Mouse (Mus musculus): Measurements from ENCODE around the gene Yif1a. TPM values are rescaled to one million over a fixed set of nuclear protein-coding genes. Genes with fewer than 3 reads are reported as not detected.

The Yif1a gene
- polyA plus RNA-seq, 1 experiment from 2014 or later, result 95.5 TPM

- H3K27ac ChIP-seq (ENCODE audit: low read depth, low read length), result no peak overlapping the region
These were observed 34.2 kb downstream of the Yif1a start for GRCm38 (mm10) chr19:5122492-5122891.

GRCm38 (mm10) chr19:5123241-5123640 is 34.9 kb downstream of the Yif1a start:
- Histone ChIP-seq H3K27ac (ENCODE audit: low read depth, low read length) (no peak overlapping the region), H3K4me3 (ENCODE audit: low read depth, low read length) (no peak overlapping the region)
- WGBS, result 86% methylated on average over 3 of the region's 3 CpGs

More at GRCm38 (mm10) chr19:5122492-5122891, 34.2 kb downstream of the Yif1a start:
- DNase-seq (ENCODE audit: low spot score), result no peak
- Histone ChIP-seq H3K4me1 (ENCODE audit: control insufficient read depth, insufficient read depth, low read length) (0 out of 2 replicates have a peak, but pooled peaks cover 3% of the 10 kb centered on the region), H3K9ac (ENCODE audit: low read length) (no peak overlapping the region), H3K36me3 (ENCODE audit: control insufficient read depth, insufficient read depth, low read length) (no peaks in the 10 kb centered on the region), H3K4me3 (ENCODE audit: low read depth, low read length) (no peak overlapping the region), H3K4me2 (ENCODE audit: low read length) (no peak overlapping the region), H3K27me3 (replicated peaks; ENCODE audit: control insufficient read depth, insufficient read depth, low read length) (no peaks in the 10 kb centered on the region), H3K9me3 (replicated peaks; ENCODE audit: control insufficient read depth, low read length) (no peaks in the 10 kb centered on the region)
- 77% methylated on average over 10 of the region's 10 CpGs for WGBS
- ATAC-seq, result no peak

GRCm38 (mm10) chr19:5124055-5124614 is 35.8 kb downstream of the Yif1a start:
- DNase-seq (ENCODE audit: low spot score) (no peak), ATAC-seq (no peak)
- Histone ChIP-seq H3K36me3 (ENCODE audit: control insufficient read depth, insufficient read depth, low read length) (no peaks in the 10 kb centered on the region), H3K9ac (ENCODE audit: low read length) (no peak overlapping the region), H3K27me3 (replicated peaks; ENCODE audit: control insufficient read depth, insufficient read depth, low read length) (no peaks in the 10 kb centered on the region), H3K4me2 (ENCODE audit: low read length) (no peak overlapping the region), H3K4me1 (ENCODE audit: control insufficient read depth, insufficient read depth, low read length) (no peaks in the 10 kb centered on the region), H3K9me3 (replicated peaks; ENCODE audit: control insufficient read depth, low read length) (no peaks in the 10 kb centered on the region), H3K27ac (ENCODE audit: low read depth, low read length) (no peak overlapping the region), H3K4me3 (ENCODE audit: low read depth, low read length) (no peak overlapping the region)
- WGBS, result 81% methylated on average over 7 of the region's 7 CpGs

More at GRCm38 (mm10) chr19:5123241-5123640, 34.9 kb downstream of the Yif1a start:
- Histone ChIP-seq H3K9ac (ENCODE audit: low read length) (no peak overlapping the region), H3K4me2 (ENCODE audit: low read length) (no peak overlapping the region), H3K36me3 (ENCODE audit: control insufficient read depth, insufficient read depth, low read length) (no peaks in the 10 kb centered on the region), H3K9me3 (replicated peaks; ENCODE audit: control insufficient read depth, low read length) (no peaks in the 10 kb centered on the region), H3K4me1 (ENCODE audit: control insufficient read depth, insufficient read depth, low read length) (0 out of 2 replicates have a peak, but pooled peaks cover 3% of the 10 kb centered on the region), H3K27me3 (replicated peaks; ENCODE audit: control insufficient read depth, insufficient read depth, low read length) (no peaks in the 10 kb centered on the region)
- DNase-seq (ENCODE audit: low spot score), result no peak
- no peak for ATAC-seq

- Histone ChIP-seq H3K9ac (ENCODE audit: low read length) (no peak overlapping the region), H3K4me3 (ENCODE audit: low read depth, low read length) (no peak overlapping the region), H3K36me3 (ENCODE audit: control insufficient read depth, insufficient read depth, low read length) (peaks cover 13% of the 10 kb centered on the region), H3K9me3 (replicated peaks; ENCODE audit: control insufficient read depth, low read length) (no peaks in the 10 kb centered on the region), H3K27me3 (replicated peaks; ENCODE audit: control insufficient read depth, insufficient read depth, low read length) (no peaks in the 10 kb centered on the region), H3K4me2 (ENCODE audit: low read length) (no peak overlapping the region), H3K27ac (ENCODE audit: low read depth, low read length) (no peak overlapping the region), H3K4me1 (ENCODE audit: control insufficient read depth, insufficient read depth, low read length) (no peaks in the 10 kb centered on the region)
- no peak for ATAC-seq
- DNase-seq (ENCODE audit: low spot score), result peak; percentile 22
- 41% methylated on average over 1 of the region's 1 CpGs for WGBS
These were observed 41.4 kb downstream of the Yif1a start for GRCm38 (mm10) chr19:5129770-5130169.

GRCm38 (mm10) chr19:5131237-5131636 is 42.9 kb downstream of the Yif1a start:
- WGBS, result 84% methylated on average over 4 of the region's 4 CpGs
- ATAC-seq (no peak), DNase-seq (ENCODE audit: low spot score) (no peak)
- Histone ChIP-seq H3K27ac (ENCODE audit: low read depth, low read length) (no peak overlapping the region), H3K27me3 (replicated peaks; ENCODE audit: control insufficient read depth, insufficient read depth, low read length) (no peaks in the 10 kb centered on the region), H3K4me1 (ENCODE audit: control insufficient read depth, insufficient read depth, low read length) (no peaks in the 10 kb centered on the region), H3K4me2 (ENCODE audit: low read length) (no peak overlapping the region), H3K36me3 (ENCODE audit: control insufficient read depth, insufficient read depth, low read length) (peaks cover 23% of the 10 kb centered on the region), H3K4me3 (ENCODE audit: low read depth, low read length) (no peak overlapping the region), H3K9me3 (replicated peaks; ENCODE audit: control insufficient read depth, low read length) (no peaks in the 10 kb centered on the region), H3K9ac (ENCODE audit: low read length) (no peak overlapping the region)

- Histone ChIP-seq H3K9ac (ENCODE audit: low read length) (no peak overlapping the region), H3K4me3 (ENCODE audit: low read depth, low read length) (no peak overlapping the region), H3K27ac (ENCODE audit: low read depth, low read length) (no peak overlapping the region), H3K36me3 (ENCODE audit: control insufficient read depth, insufficient read depth, low read length) (peaks cover 44% of the 10 kb centered on the region), H3K9me3 (replicated peaks; ENCODE audit: control insufficient read depth, low read length) (no peaks in the 10 kb centered on the region), H3K27me3 (replicated peaks; ENCODE audit: control insufficient read depth, insufficient read depth, low read length) (no peaks in the 10 kb centered on the region), H3K4me2 (ENCODE audit: low read length) (no peak overlapping the region), H3K4me1 (ENCODE audit: control insufficient read depth, insufficient read depth, low read length) (no peaks in the 10 kb centered on the region)
- DNase-seq (ENCODE audit: low spot score) (peak; percentile 81), ATAC-seq (peak; percentile 40)
- 4% methylated on average over 2 of the region's 2 CpGs for WGBS
These were observed 51.3 kb downstream of the Yif1a start for GRCm38 (mm10) chr19:5139640-5140039.

Other genes with a start within 250 kb of the Yif1a start
- gene Ccs, start 249.2 kb upstream of the Yif1a start, polyA plus RNA-seq (2014; fragmentation: Nextera tagmentation; extraction: Ambion mirVana), result 34.3 and 40.1 TPM in 2 replicates
- gene Ccdc87, start 249.2 kb upstream of the Yif1a start, polyA plus RNA-seq (2014; fragmentation: Nextera tagmentation; extraction: Ambion mirVana), result 0.50 and 0.69 TPM in 2 replicates
- gene Ctsf, start 233.4 kb upstream of the Yif1a start, polyA plus RNA-seq (2014; fragmentation: Nextera tagmentation; extraction: Ambion mirVana), result 43.9 and 51.5 TPM in 2 replicates
- gene Actn3, start 210.6 kb upstream of the Yif1a start, polyA plus RNA-seq (2014; fragmentation: Nextera tagmentation; extraction: Ambion mirVana), result 0.78 and 0.88 TPM in 2 replicates
- 11.4 and 12.9 TPM in 2 replicates for gene Zdhhc24, start 209.9 kb upstream of the Yif1a start, polyA plus RNA-seq (2014; fragmentation: Nextera tagmentation; extraction: Ambion mirVana)
- 9.0 and 14.5 TPM in 2 replicates for gene Bbs1, start 181.9 kb upstream of the Yif1a start, polyA plus RNA-seq (2014; fragmentation: Nextera tagmentation; extraction: Ambion mirVana)
- gene Dpp3, start 160.3 kb upstream of the Yif1a start, polyA plus RNA-seq (2014; fragmentation: Nextera tagmentation; extraction: Ambion mirVana), result 100.0 and 103 TPM in 2 replicates
- 4.9 and 7.8 TPM in 2 replicates for gene Peli3, start 145.4 kb upstream of the Yif1a start, polyA plus RNA-seq (2014; fragmentation: Nextera tagmentation; extraction: Ambion mirVana)
- 145 and 148 TPM in 2 replicates for gene Mrpl11, start 126.4 kb upstream of the Yif1a start, polyA plus RNA-seq (2014; fragmentation: Nextera tagmentation; extraction: Ambion mirVana)
- 0.08 and 0.14 TPM in 2 replicates for gene Npas4, start 98.2 kb upstream of the Yif1a start, polyA plus RNA-seq (2014; fragmentation: Nextera tagmentation; extraction: Ambion mirVana)
- 7.4 and 8.0 TPM in 2 replicates for gene Slc29a2, start 64.7 kb upstream of the Yif1a start, polyA plus RNA-seq (2014; fragmentation: Nextera tagmentation; extraction: Ambion mirVana)
- gene B4gat1, start 49.7 kb upstream of the Yif1a start, polyA plus RNA-seq (2014; fragmentation: Nextera tagmentation; extraction: Ambion mirVana), result 45.4 and 55.1 TPM in 2 replicates
- 1.2 and 1.7 TPM in 2 replicates for gene AC124502.3, start 49.6 kb upstream of the Yif1a start, polyA plus RNA-seq (2014; fragmentation: Nextera tagmentation; extraction: Ambion mirVana)
- gene Brms1, start 47.2 kb upstream of the Yif1a start, polyA plus RNA-seq (2014; fragmentation: Nextera tagmentation; extraction: Ambion mirVana), result 56.2 and 56.8 TPM in 2 replicates
- gene Rin1, start 38.1 kb upstream of the Yif1a start, polyA plus RNA-seq (2014; fragmentation: Nextera tagmentation; extraction: Ambion mirVana), result 1.3 and 1.4 TPM in 2 replicates
- 12.5 and 16.2 TPM in 2 replicates for gene Cd248, start 20.5 kb upstream of the Yif1a start, polyA plus RNA-seq (2014; fragmentation: Nextera tagmentation; extraction: Ambion mirVana)
- gene Tmem151a, start 3.0 kb upstream of the Yif1a start, polyA plus RNA-seq (2014; fragmentation: Nextera tagmentation; extraction: Ambion mirVana), result 5.4 and 7.5 TPM in 2 replicates
- gene Cnih2, start 10.0 kb downstream of the Yif1a start, polyA plus RNA-seq (2014; fragmentation: Nextera tagmentation; extraction: Ambion mirVana), result 350 and 370 TPM in 2 replicates
- gene Rab1b, start 18.5 kb downstream of the Yif1a start, polyA plus RNA-seq (2014; fragmentation: Nextera tagmentation; extraction: Ambion mirVana), result 247 and 250 TPM in 2 replicates
- gene Klc2, start 30.0 kb downstream of the Yif1a start, polyA plus RNA-seq (2014; fragmentation: Nextera tagmentation; extraction: Ambion mirVana), result 26.2 and 41.1 TPM in 2 replicates
- gene Pacs1, start 184.6 kb downstream of the Yif1a start, polyA plus RNA-seq (2014; fragmentation: Nextera tagmentation; extraction: Ambion mirVana), result 25.0 and 29.4 TPM in 2 replicates
- 298 and 333 TPM in 2 replicates for gene Sf3b2, start 206.9 kb downstream of the Yif1a start, polyA plus RNA-seq (2014; fragmentation: Nextera tagmentation; extraction: Ambion mirVana)
- 20.9 and 26.3 TPM in 2 replicates for gene Gal3st3, start 209.8 kb downstream of the Yif1a start, polyA plus RNA-seq (2014; fragmentation: Nextera tagmentation; extraction: Ambion mirVana)
- gene Catsper1, start 247.2 kb downstream of the Yif1a start, polyA plus RNA-seq (2014; fragmentation: Nextera tagmentation; extraction: Ambion mirVana), result not detected in 2 replicates

Data from forebrain, embryonic 14.5 days (tissue).